Mouse (Mus musculus) kidney, postnatal 14 days (tissue): Measurements from ENCODE around the gene Clcn6.

Experiments used
- DNase-seq: peaks from one replicate; pipeline ENCODE4 v3.0.0; 2022; ENCODE audit warnings: mixed read lengths

Gene Clcn6

GRCm38 (mm10) chr4:148040029-148040830 is 1.6 kb upstream of the Clcn6 start:
- DNase-seq = no peak

DNA sequence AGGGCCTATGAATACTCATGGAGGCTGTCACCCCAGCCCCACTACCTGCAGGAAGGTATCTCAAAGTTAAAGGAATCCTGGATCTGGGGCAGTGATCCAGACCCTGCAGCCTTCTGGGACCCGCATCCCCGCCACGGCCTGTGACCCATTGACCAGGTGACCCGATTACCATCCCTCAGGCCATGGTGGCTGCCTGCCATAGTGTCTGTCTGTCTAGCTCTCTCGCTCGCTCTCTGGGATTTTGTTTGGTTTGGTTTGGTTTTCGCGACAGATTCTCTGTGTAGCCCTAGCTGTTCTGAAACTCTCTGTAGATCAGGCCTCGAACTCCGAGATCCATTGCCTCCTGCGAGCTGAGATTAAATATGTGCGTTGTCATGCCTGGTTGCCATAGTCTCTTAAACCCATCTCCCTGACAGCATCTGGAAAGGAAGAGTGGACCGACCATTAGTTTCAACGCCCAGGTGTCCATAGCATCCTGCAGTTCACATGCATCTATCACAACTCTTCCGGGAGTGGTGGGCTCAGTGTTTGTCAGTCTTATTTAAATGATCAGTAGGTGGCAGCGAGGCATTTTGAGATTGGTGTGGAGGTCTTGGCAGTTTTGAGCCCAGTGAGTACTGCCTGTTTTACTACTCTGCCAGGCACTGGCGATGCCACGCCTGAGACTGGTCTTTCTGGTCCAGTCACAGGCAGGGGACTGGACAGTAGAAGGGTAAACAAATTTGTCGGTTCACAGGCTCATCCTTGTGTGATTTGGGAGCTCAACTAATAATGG is 820 bp upstream of the Clcn6 start:
- DNase-seq = peak; percentile 16

- DNase-seq = no peak
Measured at GRCm38 (mm10) chr4:148038079-148038599, 482 bp downstream of the Clcn6 start.

- DNase-seq = peak; percentile 42
Measured at GRCm38 (mm10) chr4:148035440-148035839, 3.2 kb downstream of the Clcn6 start.

- DNase-seq = no peak
Measured at GRCm38 (mm10) chr4:148033858-148034410, 4.7 kb downstream of the Clcn6 start.

DNA sequence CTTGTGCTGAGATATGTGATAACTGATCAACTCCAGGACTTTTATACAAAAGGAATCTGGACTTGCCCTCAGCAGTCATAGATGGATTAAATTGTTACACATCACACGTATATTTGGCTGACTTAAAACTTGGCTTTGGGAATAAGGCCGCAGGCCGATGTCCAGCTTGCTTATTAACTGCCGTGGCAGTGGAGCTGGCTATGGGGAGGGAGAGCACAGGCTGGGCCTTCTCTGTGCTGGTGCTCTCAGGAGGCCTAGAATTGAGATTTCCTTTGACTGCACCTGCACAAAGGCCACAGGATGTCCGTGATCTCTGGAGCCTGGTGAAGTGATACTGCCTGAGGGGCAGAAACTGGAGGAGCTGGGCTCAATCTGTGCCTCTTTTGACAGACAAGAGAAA is 8.1 kb downstream of the Clcn6 start:
- peak; percentile 70 for DNase-seq

DNA sequence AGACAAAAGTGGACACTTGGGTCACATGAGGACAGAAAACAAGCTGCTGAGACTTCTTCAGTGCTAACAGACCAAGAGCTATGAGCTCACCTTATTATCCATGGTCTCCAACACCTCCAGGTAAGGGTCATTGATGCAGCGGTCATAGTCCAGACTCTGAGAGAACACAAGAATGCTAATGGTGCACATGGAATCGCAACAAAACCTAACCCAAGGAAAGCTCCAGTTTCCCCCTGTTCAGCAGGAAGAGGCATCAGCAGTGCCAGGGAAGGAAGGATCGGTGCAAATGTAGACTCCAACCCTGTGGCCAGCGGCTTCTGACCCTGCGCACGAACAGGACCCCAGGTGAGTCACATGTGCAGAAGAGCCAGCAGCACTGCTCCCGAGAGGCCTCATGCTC is 9.3 kb downstream of the Clcn6 start:
- peak; percentile 33 for DNase-seq

DNA sequence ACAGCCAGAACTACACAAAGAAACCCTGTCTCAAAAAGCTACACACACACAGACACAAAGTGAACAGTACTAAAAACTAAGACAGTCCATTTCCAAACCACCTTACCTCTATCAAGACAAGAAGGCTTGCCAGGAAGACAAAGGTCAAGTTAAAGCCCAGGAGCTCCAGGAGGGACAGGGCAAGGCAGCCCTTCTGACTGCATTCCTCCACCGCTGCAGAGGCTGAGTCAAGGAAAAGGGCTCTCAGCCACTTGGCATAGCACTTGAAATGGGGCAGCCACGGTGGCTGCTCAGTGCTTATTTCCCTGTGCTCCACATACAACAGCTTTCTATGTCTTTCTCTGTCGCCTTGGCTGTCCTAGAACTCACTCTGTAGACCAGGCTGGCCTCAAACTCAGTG is 14.6 kb downstream of the Clcn6 start:
- peak; percentile 67 for DNase-seq

DNA sequence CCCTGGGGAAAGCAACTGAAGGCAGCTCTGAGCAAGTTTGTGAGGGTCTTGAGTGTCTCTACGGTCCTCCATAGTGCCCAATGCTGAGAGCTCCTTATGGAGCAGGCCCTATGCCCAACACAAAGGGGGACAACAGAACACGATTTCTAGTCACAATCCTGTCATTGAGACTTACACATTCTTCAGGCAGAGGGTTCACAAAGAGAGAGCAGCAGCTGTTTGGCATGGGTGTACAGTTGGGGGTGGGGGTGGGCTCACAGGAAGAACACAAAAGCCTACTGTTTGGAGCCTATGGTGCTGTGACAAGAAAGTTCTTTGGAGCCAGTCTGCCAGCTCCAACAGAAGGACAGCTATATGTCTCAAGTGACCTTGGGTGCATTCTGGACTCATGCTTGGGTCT is 20.2 kb downstream of the Clcn6 start:
- DNase-seq = no peak

DNA sequence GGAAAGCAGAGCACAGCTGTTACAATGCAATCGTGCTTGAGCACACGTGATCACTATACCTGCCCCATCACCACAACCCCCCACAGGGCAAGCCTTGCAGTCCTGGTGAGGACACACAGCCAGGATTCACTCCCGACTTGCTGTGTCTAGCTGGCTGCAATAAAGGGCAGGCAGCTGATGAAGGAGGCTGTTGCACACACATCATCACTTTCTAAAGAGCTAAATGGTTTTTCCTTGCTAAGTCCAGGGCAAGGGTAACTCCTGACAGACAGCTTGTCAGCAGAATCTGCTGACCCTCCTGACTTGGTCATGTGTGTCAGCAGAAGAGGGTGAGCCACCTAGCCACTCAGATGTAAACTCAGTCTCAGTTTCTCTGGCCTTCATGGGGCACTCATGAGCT is 21.6 kb downstream of the Clcn6 start:
- DNase-seq = peak; percentile 50

- no peak for DNase-seq
Measured at GRCm38 (mm10) chr4:148015418-148015817, 23.2 kb downstream of the Clcn6 start.

- peak; percentile 42 for DNase-seq
Measured at GRCm38 (mm10) chr4:148012216-148012615, 26.4 kb downstream of the Clcn6 start.

DNA sequence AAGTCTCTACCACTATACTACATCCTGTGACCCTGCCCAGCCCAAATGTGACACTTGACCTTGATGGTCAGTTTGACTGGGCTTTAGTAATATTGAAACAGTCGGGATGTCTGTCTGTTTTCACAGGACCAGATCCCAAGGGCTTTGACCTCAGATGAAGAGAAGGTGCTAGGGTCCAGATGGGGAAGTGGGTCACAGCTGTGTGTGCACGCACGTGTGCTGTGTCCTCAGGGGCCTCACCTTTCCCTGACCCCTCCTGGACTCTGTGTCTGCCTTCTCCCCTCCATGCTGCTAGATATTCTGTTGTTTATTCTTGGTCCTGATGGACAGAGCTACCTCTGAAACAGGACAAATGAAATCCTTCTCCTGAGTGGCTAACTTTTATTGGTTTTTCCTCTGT is 27.3 kb downstream of the Clcn6 start:
- no peak for DNase-seq

GRCm38 (mm10) chr4:148009641-148010040 is 29.0 kb downstream of the Clcn6 start:
- no peak for DNase-seq

DNA sequence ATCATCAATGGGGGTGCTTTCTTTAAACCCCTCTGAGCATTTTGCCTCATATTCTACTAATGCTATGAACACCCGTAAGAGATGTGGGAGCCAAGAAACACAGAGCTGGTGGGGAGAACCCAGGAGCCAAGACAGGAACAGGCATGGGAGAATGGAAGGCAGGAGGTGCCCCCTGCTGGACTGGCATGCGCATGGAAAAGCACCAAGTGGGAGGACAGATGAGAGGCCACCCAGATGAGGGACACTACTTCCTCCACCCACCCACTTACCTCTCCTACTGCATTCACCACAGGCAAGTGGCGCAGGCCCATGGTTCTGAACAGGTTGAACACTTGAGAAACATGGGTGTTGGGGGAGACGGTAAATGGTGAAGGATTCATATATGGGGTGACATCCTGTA is 30.2 kb downstream of the Clcn6 start:
- peak; percentile 52 for DNase-seq

GRCm38 (mm10) chr4:148004361-148004760 is 34.3 kb downstream of the Clcn6 start:
- no peak for DNase-seq

GRCm38 (mm10) chr4:148001866-148002265 is 36.8 kb downstream of the Clcn6 start:
- DNase-seq = no peak

- no peak for DNase-seq
Measured at GRCm38 (mm10) chr4:148001013-148001789, 37.4 kb downstream of the Clcn6 start.

DNA sequence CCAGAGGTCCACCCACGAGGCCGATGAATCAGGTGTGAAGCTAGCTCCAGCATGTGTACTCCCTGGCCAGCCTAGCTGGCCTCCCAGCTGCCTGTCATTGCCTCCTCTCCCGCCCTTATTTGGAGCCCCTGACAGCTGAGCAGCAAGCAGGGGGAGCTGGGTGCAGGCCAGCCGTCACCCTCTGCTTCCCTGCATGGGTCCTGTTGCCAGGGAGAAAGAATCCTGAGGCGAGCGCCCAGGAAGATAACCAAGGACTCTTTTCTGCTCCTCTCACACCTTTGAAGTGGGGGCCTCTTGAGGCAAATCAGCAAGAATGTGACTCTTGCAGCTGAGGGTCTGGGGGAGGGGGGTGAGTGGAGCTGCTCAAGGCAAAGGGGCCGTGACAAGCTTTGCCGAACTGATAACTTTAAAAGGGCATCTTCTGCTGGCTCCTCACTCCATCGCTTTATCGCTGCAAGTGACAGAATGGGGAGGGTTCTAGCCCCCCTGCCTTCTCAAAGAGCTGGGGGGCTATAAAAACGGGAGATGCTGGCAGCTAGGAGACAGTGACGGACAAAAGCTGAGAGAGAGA is 38.3 kb downstream of the Clcn6 start, which contains the start of gene Nppa:
Gene Nppa, plus strand, starts transcription at position 521 of the 571 bp plus-strand sequence.
- no peak for DNase-seq

DNA sequence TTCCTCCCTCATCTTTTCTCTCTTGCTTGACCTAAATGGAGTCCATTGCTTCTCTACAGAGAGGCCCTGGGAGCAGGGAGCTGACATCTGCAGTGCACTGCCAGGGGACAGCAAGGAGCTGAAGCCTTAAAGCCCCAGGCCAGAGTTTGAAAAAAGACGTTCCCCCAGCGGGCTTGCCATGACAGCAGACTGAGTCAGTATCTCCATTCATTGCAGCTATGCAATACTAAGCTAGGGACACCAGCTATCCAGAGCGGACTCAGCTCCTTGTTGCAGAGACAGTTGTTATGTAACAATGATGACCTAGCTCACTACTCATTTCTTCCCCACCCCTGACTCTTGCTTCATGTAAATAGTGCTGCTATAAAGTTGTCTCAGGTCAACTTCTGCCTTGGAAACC is 43.3 kb downstream of the Clcn6 start:
- DNase-seq = no peak

- no peak for DNase-seq
Measured at GRCm38 (mm10) chr4:147993571-147994095, 45.0 kb downstream of the Clcn6 start.
